Mouse (Mus musculus): Measurements from ENCODE around the gene Rasgef1b.

Gene Rasgef1b

GRCm38 (mm10) chr5:99292287-99292851, 436.5 kb downstream of the Rasgef1b start:
- no peak for DNase-seq (ENCODE audit: low spot score)

- no peak for DNase-seq (ENCODE audit: low spot score)
Measured at GRCm38 (mm10) chr5:99291084-99291830, 437.6 kb downstream of the Rasgef1b start.

GRCm38 (mm10) chr5:99288262-99288661, 440.6 kb downstream of the Rasgef1b start:
- DNase-seq (ENCODE audit: low spot score), result no peak

- DNase-seq (ENCODE audit: low spot score), result no peak
Measured at GRCm38 (mm10) chr5:99287647-99288185, 441.1 kb downstream of the Rasgef1b start.

GRCm38 (mm10) chr5:99286575-99286974, 442.3 kb downstream of the Rasgef1b start:
- DNase-seq (ENCODE audit: low spot score), result no peak

- DNase-seq (ENCODE audit: low spot score), result no peak
Measured at GRCm38 (mm10) chr5:99286024-99286423, 442.8 kb downstream of the Rasgef1b start.

- no peak for DNase-seq (ENCODE audit: low spot score)
Measured at GRCm38 (mm10) chr5:99284369-99284768, 444.5 kb downstream of the Rasgef1b start.

GRCm38 (mm10) chr5:99283636-99284035, 445.2 kb downstream of the Rasgef1b start:
- no peak for DNase-seq (ENCODE audit: low spot score)

- no peak for DNase-seq (ENCODE audit: low spot score)
Measured at GRCm38 (mm10) chr5:99280536-99280935, 448.3 kb downstream of the Rasgef1b start.

- DNase-seq (ENCODE audit: low spot score), result no peak
Measured at GRCm38 (mm10) chr5:99279016-99279757, 449.7 kb downstream of the Rasgef1b start.

GRCm38 (mm10) chr5:99278364-99278763, 450.5 kb downstream of the Rasgef1b start:
- DNase-seq (ENCODE audit: low spot score), result no peak

GRCm38 (mm10) chr5:99277536-99277935, 451.3 kb downstream of the Rasgef1b start:
- no peak for DNase-seq (ENCODE audit: low spot score)

- DNase-seq (ENCODE audit: low spot score), result no peak
Measured at GRCm38 (mm10) chr5:99274119-99274563, 454.7 kb downstream of the Rasgef1b start.

GRCm38 (mm10) chr5:99271531-99271930, 457.3 kb downstream of the Rasgef1b start:
- DNase-seq (ENCODE audit: low spot score), result no peak

- DNase-seq (ENCODE audit: low spot score), result no peak
Measured at GRCm38 (mm10) chr5:99269131-99269530, 459.7 kb downstream of the Rasgef1b start.

GRCm38 (mm10) chr5:99267338-99267737, 461.5 kb downstream of the Rasgef1b start:
- no peak for DNase-seq (ENCODE audit: low spot score)

GRCm38 (mm10) chr5:99266301-99266700, 462.6 kb downstream of the Rasgef1b start:
- DNase-seq (ENCODE audit: low spot score), result no peak

- no peak for DNase-seq (ENCODE audit: low spot score)
Measured at GRCm38 (mm10) chr5:99262197-99262920, 466.5 kb downstream of the Rasgef1b start.

- no peak for DNase-seq (ENCODE audit: low spot score)
Measured at GRCm38 (mm10) chr5:99261121-99261724, 467.6 kb downstream of the Rasgef1b start.

- DNase-seq (ENCODE audit: low spot score), result no peak
Measured at GRCm38 (mm10) chr5:99258003-99258500, 470.8 kb downstream of the Rasgef1b start.
